Mouse (Mus musculus): ENCODE results near the gene Rack1. TPM values are rescaled to one million over a fixed set of nuclear protein-coding genes. Genes with fewer than 3 reads are reported as not detected.

Gene Rack1
- total and polyA plus RNA-seq, 3 experiments = 376 to 5,815 (median 4,421) TPM

DNA sequence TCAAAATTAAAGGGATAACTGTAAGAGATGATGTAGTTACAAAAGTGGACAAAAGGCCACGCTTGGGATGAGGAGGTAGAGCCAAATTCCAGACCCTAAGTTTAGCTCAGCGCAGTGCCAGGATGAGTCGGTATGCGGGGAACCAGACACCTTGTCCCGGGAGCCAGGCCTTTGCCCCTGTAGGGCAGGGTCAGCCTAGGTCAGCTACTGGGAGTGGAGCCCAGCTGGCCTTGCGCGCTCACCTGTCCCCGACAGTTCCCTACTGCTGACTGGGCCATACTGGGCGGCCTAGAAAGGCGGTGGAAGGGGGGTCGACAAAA is 36.8 kb downstream of the Rack1 start:
- H3K4me3 ChIP-seq (ENCODE audit: control insufficient read depth in 1 of 2, insufficient read depth in 1 of 2, low read depth in 2 of 2, low read length in 2 of 2) = peak overlapping the region; percentile 87 to 93
- H3K27ac ChIP-seq (ENCODE audit: control insufficient read depth, low read depth, low read length) = no peak overlapping the region
- peaks cover 0 to 30% of the 10 kb centered on the region in 2 experiments; a peak in 2 of 4 replicates for H3K4me1 ChIP-seq (ENCODE audit: control insufficient read depth in 1 of 2, insufficient read depth in 2 of 2, low read length in 2 of 2)
- TF ChIP-seq SIN3A (IDR thresholded peaks at IDR 0.05; ENCODE audit: low read length) = no peak
- TF ChIP-seq E2F4 (IDR thresholded peaks at IDR 0.05; ENCODE audit: borderline replicate concordance, low read depth, low read length) = no peak
- no peak for TF ChIP-seq MAZ (IDR thresholded peaks at IDR 0.05; ENCODE audit: low read depth, low read length)
- TF ChIP-seq BHLHE40 (IDR thresholded peaks at IDR 0.05; ENCODE audit: borderline replicate concordance, low read depth, low read length) = no peak
- TF ChIP-seq KAT2A (conservative IDR thresholded peaks at IDR 0.05; ENCODE audit: low read depth, low read length) = no peak
- no peak for TF ChIP-seq MEF2A (IDR thresholded peaks at IDR 0.05; ENCODE audit: extremely low read depth, insufficient replicate concordance, low read depth, low read length, poor library complexity, severe bottlenecking)
- no peak for TF ChIP-seq UBTF (IDR thresholded peaks at IDR 0.05; ENCODE audit: borderline replicate concordance, insufficient read depth, low read depth, low read length)
- TF ChIP-seq CTCF (IDR thresholded peaks at IDR 0.05 in 2 of 3, conservative IDR thresholded peaks at IDR 0.05 in 1 of 3; ENCODE audit: control insufficient read depth in 1 of 3, insufficient read depth in 1 of 3, low read depth in 2 of 3, low read length in 3 of 3, poor library complexity in 1 of 3, severe bottlenecking in 1 of 3) = no peak
- TF ChIP-seq SMC3 (IDR thresholded peaks at IDR 0.05; ENCODE audit: low read depth, low read length) = no peak
- no peak for TF ChIP-seq EP300 (IDR thresholded peaks at IDR 0.05; ENCODE audit: low read depth in 1 of 2, low read length in 2 of 2)
- TF ChIP-seq ETS1 (IDR thresholded peaks at IDR 0.05; ENCODE audit: low read depth, low read length) = no peak
- no peaks in the 10 kb centered on the region for H3K27me3 ChIP-seq (ENCODE audit: control insufficient read depth in 1 of 2, insufficient read depth in 2 of 2, low read length in 2 of 2)
- H3K9me3 ChIP-seq (replicated peaks; ENCODE audit: insufficient read depth, low read length) = no peaks in the 10 kb centered on the region
- no peaks in the 10 kb centered on the region; the same call in 1 of the 2 replicates for H3K79me2 ChIP-seq (ENCODE audit: control insufficient read depth, insufficient read depth, low read length, poor library complexity)
- peaks cover 0 to 14% of the 10 kb centered on the region in 2 experiments; a peak in 2 of 4 replicates for H3K36me3 ChIP-seq (ENCODE audit: control insufficient read depth in 1 of 2, insufficient read depth in 2 of 2, low read length in 2 of 2)
- DNase-seq (ENCODE audit: low read depth, low spot score) = no peak
- H3K9ac ChIP-seq (ENCODE audit: control insufficient read depth, low read depth, low read length, poor library complexity, severe bottlenecking) = peak overlapping the region; percentile 82

DNA sequence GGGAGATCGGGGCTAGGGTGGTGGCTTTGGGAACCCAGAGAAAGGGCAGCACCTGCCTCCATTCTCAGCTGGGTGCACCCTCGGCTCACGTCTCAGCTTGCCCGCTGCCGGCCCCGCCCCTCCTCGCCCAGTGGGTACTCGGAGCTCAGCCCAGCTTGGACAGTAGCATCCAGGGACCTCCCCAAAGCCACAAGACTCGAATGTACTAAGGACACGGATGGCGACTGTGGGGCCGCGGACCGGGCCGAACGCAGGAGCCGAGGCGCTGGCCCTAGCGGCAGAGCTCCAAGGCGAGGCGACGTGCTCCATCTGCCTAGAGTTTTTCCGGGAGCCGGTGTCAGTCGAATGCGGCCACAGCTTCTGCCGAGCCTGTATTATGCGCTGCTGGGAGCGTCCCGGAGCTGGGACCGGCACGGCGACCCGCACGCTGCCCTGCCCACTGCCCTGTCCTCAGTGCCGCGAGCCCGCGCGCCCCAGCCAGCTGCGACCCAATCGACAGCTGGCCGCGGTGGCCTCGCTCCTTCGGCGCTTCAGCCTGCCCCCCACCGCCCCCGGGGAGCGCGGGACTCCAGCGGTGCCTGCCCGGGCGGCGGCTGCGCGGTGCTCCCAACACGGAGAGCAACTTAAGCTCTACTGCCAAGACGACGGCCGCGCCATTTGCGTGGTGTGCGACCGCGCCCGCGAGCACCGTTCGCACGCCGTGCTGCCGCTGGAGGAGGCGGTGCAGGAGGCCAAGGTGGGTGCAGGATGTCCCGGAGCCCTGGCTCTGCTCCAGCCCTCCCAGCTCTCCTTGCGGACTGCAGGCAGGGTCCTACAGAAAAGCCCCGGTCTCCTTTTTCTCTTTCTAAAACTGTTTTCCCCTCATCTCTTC is 37.4 kb downstream of the Rack1 start:
- H3K27ac ChIP-seq (ENCODE audit: control insufficient read depth, low read depth, low read length) = peak overlapping the region; percentile 50
- no peak for TF ChIP-seq BHLHE40 (IDR thresholded peaks at IDR 0.05; ENCODE audit: borderline replicate concordance, low read depth, low read length)
- TF ChIP-seq ZC3H11A (IDR thresholded peaks at IDR 0.05; ENCODE audit: low read depth, low read length) = no peak
- no peak for TF ChIP-seq CHD2 (IDR thresholded peaks at IDR 0.05; ENCODE audit: low read length)
- TF ChIP-seq MYB (IDR thresholded peaks at IDR 0.05; ENCODE audit: low read depth, low read length) = no peak
- peak; percentile 24; the same call in 1 of the 2 replicates for TF ChIP-seq SIN3A (IDR thresholded peaks at IDR 0.05; ENCODE audit: low read length)
- no peak for TF ChIP-seq USF1 (IDR thresholded peaks at IDR 0.05; ENCODE audit: low read depth, low read length)
- 0 out of 2 replicates have a peak, but pooled peaks have one; percentile 23 for TF ChIP-seq TCF12 (IDR thresholded peaks at IDR 0.05; ENCODE audit: low read depth, low read length)
- TF ChIP-seq ELF1 (IDR thresholded peaks at IDR 0.05; ENCODE audit: low read depth, low read length) = no peak
- no peak; the same call in 1 of the 2 replicates for TF ChIP-seq HCFC1 (IDR thresholded peaks at IDR 0.05; ENCODE audit: low read depth, low read length)
- no peak for TF ChIP-seq EP300 (IDR thresholded peaks at IDR 0.05; ENCODE audit: low read depth in 1 of 2, low read length in 2 of 2)
- TF ChIP-seq CHD1 (IDR thresholded peaks at IDR 0.05; ENCODE audit: low read depth, low read length) = no peak
- TF ChIP-seq NRF1 (IDR thresholded peaks at IDR 0.05; ENCODE audit: insufficient read depth, low read depth, low read length, poor library complexity, severe bottlenecking) = 0 out of 2 replicates have a peak, but pooled peaks have one; percentile 22
- peak in 1 of 2 experiments; percentile 42; a peak in 1 of 4 replicates for TF ChIP-seq POLR2A (IDR thresholded peaks at IDR 0.05; ENCODE audit: control insufficient read depth in 1 of 2, insufficient read depth in 1 of 2, low read depth in 1 of 2, low read length in 2 of 2, poor library complexity in 1 of 2)
- TF ChIP-seq MXI1 (IDR thresholded peaks at IDR 0.05; ENCODE audit: low read depth, low read length) = peak; percentile 39; the same call in 1 of the 2 replicates
- H3K9me3 ChIP-seq (replicated peaks; ENCODE audit: insufficient read depth, low read length) = no peaks in the 10 kb centered on the region
- no peaks in the 10 kb centered on the region; the same call in 1 of the 2 replicates for H3K79me2 ChIP-seq (ENCODE audit: control insufficient read depth, insufficient read depth, low read length, poor library complexity)
- H3K4me1 ChIP-seq (ENCODE audit: control insufficient read depth in 1 of 2, insufficient read depth in 2 of 2, low read length in 2 of 2) = peaks cover 0 to 30% of the 10 kb centered on the region in 2 experiments; a peak in 2 of 4 replicates
- peak; percentile 67 for DNase-seq (ENCODE audit: low read depth, low spot score)
- H3K9ac ChIP-seq (ENCODE audit: control insufficient read depth, low read depth, low read length, poor library complexity, severe bottlenecking) = peak overlapping the region; percentile 82
- H3K4me3 ChIP-seq (ENCODE audit: control insufficient read depth in 1 of 2, insufficient read depth in 1 of 2, low read depth in 2 of 2, low read length in 2 of 2) = peak overlapping the region; percentile 87 to 93
- H3K36me3 ChIP-seq (ENCODE audit: control insufficient read depth in 1 of 2, insufficient read depth in 2 of 2, low read length in 2 of 2) = peaks cover 0 to 14% of the 10 kb centered on the region in 2 experiments; a peak in 2 of 4 replicates
- no peaks in the 10 kb centered on the region for H3K27me3 ChIP-seq (ENCODE audit: control insufficient read depth in 1 of 2, insufficient read depth in 2 of 2, low read length in 2 of 2)
